Mouse (Mus musculus) bone marrow, adult 2 months (tissue): Measurements from ENCODE around the gene Mdc1.

Experiments used
- CTCF ChIP-seq: fragments of 200-500 bp; IDR thresholded peaks from 2 replicates; pipeline ENCODE4 v1.5.1; 2011; ENCODE audit warnings: low read length, control low read depth; ENCODE audit not compliant: control insufficient read depth, insufficient read depth
- POLR2A ChIP-seq: fragments of 200-500 bp; IDR thresholded peaks from 2 replicates; pipeline ENCODE4 v1.6.1; 2011; ENCODE audit warnings: low read depth, mild to moderate bottlenecking, control low read depth, low read length, borderline replicate concordance; ENCODE audit not compliant: control insufficient read depth

GRCm38 (mm10) chr17:35821439-35822430 lies 19.6 kb upstream of the Mdc1 start, which contains the start of gene Ier3:
- TF ChIP-seq POLR2A, result peak; percentile 77
- no peak for TF ChIP-seq CTCF
